In the genomic region with DNA sequence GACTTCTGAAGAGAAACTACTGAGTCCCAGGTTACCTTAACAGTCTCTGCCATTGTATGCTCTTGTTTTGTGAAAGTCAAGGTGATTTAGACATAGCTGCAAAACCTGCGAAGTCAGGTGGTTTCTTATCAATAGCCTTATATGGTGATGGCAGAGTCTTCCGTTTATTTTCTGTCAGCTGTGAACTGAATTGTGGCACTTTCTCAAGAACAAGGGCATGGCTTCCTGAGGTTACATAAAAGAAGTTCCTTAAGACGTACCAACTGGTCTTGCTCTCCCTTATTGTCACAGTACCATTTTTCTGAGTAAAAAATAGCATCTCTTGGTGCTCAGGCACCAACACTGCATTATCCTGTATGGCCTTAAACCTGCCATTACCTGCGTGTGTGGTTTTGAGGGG, we compare ENCODE assay signal across 14 mouse cellular contexts.
"Had no signal": no experiment of that assay in that cellular context is flagged by ENCODE, and none has a peak within 500 bp of the region (broad histone marks: within the 10 kb centered on the region; RNA-seq: fewer than 3 reads in every experiment).

No protein-coding gene starts in this region.

- DNase-seq: gastrocnemius, adult 2 months; gastrocnemius, postnatal 10 days; gastrocnemius, postnatal 25 days; heart, adult 18-20 months; heart, postnatal 10 days; heart, postnatal 4 days; kidney, adult 18-20 months; kidney, adult 8-10 months; kidney, postnatal 10 days; kidney, postnatal 25 days; kidney, postnatal 4 days; layer of hippocampus, adult 9-11 months; layer of hippocampus, postnatal 36 days; left cerebral cortex, postnatal 4 days had no signal
